Mouse (Mus musculus): ENCODE measurements around the gene Kpnb1.

Kpnb1 gene

DNA sequence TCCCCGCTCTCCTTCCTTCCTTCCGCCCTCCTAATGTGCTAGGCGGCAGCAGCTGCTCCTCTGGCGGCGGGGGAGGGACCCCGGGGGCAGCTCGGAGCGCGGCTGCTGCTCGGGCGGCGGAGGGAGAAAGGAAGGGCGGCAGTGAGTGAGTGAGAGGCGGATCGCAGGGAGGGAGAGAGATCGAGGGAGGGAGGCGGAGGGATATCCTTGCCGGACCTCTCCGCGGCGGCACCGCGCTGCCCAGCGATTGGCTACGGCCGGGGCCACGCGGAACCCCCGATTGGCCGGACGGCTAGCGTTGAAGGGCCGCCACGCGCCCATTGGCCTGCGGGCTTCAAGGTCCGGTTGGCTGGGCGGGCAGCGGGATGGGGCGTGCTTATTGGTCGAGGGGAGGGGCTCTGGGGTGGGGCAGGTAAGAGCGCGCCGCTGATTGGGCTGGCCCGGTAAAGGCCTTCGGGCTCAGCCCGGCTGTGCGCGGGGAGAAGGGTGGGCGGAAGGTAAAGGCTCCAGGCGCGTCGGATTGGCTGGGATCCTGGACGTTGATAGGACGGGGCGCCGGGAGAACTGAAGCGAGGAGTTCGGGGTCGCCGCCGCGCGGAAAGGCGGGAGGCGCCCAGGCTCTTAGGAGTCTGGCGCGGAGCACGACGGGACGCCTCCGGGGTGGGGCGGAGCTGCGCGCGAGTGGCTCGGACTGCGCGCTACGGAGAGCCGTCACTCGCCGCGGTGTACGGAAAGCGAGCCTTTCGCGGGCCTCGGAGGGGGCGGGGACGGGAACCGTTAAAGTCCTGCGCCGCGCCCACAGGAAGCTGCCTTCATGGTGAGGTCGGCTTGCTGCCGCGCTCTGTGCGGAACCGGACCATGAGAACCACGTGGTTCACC is at the start of gene Kpnb1:
Gene Kpnb1, minus strand, starts transcription at position 118 of the 879 bp plus-strand sequence.
- in situ Hi-C loops (cut with MboI, MseI), result loop anchor here (5.0 kb wide), 1 partner anchor 129 kb away; the partner anchor contains the start of gene Mrpl45

DNA sequence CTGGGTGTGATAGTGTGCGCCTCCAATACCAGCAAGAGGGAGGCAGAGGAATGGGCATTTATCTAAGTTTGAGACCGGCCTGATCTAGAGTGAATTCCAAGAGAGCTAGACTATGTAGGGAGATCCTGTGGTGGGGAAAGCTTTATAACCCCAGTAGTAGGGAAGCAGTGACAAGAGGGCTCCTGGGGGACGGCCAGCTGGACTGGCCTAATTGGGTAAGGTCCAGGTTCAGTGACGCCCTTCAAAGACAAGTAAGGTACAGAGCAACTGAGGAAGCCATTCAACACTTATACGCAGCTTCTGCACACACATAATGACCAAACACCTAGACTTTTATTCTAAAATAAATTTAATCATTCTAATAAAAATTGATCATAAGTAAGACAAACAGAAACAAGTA is 44.8 kb upstream of the Kpnb1 start:
- in situ Hi-C loops (cut with MboI, MseI), result loop anchor here (5.0 kb wide), 1 partner anchor 70 kb away; no protein-coding TSS in a partner anchor

DNA sequence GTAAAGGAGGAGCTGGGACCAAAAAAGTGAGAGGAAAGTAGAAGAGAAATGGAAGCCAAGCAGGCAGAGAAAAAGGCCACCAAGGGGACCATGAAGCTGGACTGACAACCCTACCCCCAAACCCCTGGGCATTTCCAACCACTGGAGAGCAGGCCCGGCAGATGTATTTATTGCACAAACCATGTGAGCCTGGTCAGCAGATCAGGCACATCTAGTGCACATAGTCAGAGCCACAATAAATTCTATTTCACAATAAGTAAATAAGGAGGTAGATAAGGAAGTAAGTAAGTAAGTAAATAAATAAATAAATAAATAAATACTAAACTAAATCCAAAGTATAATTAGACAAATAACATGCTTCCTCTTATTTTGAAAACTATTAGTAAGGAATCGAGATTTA is 41.7 kb upstream of the Kpnb1 start:
- in situ Hi-C loops (cut with MboI, MseI), result no loop called here

GRCm38 (mm10) chr11:97228985-97229384 is 41.3 kb upstream of the Kpnb1 start:
- in situ Hi-C loops (cut with MboI, MseI), result no loop called here

- in situ Hi-C loops (cut with MboI, MseI), result no loop called here
Measured at GRCm38 (mm10) chr11:97226131-97226530, 38.5 kb upstream of the Kpnb1 start.

GRCm38 (mm10) chr11:97223485-97223884 is 35.8 kb upstream of the Kpnb1 start:
- in situ Hi-C loops (cut with MboI, MseI), result loop anchor here (5.0 kb wide), 1 partner anchor 39 kb away; no protein-coding TSS in a partner anchor

DNA sequence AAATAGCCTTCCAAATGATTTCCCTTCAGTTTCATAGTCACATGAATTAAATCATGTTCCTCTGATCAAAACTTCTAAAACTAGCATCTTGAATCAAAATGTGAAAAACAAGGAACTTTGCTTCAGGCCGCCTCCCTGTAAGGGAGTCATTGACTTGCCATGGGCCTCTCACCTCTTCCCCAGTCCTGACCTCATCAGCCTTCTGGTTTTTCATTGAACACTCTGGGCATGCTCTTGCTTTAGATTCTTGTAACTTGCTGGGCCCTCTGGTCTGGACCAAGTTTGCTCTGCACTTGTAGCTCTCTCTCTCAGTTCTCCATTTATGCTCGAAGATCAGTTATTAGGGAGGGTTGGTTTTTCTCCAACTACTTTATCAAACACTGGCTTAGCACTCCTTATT is 33.9 kb upstream of the Kpnb1 start:
- in situ Hi-C loops (cut with MboI, MseI), result loop anchor here (5.0 kb wide), 1 partner anchor 41 kb away; no protein-coding TSS in a partner anchor

DNA sequence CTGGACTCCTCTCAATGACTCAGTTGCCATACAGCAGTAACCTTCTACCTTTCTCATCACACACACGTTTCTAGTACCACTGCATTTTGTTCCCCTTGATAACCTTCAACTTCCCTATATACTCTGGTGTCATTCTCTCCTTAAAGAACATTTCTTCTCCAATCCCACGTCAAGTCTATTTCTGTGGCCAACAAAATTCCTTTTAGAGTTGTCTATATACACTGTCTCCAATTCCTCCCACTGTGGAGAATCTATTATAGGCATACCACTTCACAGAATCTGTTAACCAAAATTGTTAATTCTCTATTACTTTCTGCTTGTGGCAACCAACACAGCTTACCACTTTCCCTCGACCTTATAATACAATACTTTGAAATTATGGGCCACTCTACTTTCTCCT is 32.5 kb upstream of the Kpnb1 start:
- in situ Hi-C loops (cut with MboI, MseI), result loop anchor here (5.0 kb wide), 1 partner anchor 42 kb away; no protein-coding TSS in a partner anchor

DNA sequence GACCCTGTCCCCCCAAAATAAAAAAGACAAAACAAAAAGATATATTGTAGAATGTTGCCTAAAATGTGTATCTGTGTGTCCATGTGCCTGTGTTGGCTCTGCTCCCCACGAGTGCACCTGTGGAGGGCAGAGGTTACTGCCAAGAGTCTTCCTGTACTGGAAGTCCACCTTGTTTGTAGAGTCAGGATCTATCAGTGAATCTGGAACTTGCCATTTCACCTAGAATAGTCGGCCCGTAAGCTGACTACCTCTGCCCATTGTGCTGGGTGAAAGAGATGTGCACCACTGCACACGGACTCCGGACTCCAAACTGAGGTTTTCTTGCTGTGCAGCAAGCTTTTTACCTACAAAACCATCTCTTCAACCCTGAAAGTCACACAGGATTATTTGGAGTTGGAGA is 26.7 kb upstream of the Kpnb1 start:
- in situ Hi-C loops (cut with MboI, MseI), result no loop called here

- in situ Hi-C loops (cut with MboI, MseI), result no loop called here
Measured at GRCm38 (mm10) chr11:97210728-97211400, 23.2 kb upstream of the Kpnb1 start.

GRCm38 (mm10) chr11:97207011-97207422 is 19.3 kb upstream of the Kpnb1 start:
- in situ Hi-C loops (cut with MboI, MseI), result no loop called here

DNA sequence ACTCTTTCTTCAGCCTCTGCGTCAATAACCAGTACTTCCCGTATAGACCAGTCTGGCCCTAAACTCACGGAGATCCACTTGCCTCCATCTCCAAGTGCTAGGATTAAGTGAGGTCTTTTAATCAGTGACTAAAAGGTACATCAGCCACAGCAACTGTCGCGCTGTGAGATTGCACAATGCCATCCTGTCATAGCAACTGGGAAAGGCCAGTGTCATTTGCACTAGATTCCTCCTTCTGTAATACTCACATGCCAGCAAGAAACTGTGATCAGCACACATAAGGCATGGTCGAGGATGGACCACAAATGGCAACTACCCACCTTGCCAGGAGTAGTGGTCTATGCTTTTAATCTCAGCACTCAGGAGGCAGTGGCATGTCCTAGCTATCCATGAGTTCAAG is 11.8 kb upstream of the Kpnb1 start:
- in situ Hi-C loops (cut with MboI, MseI), result no loop called here

GRCm38 (mm10) chr11:97198601-97199000 is 10.9 kb upstream of the Kpnb1 start:
- in situ Hi-C loops (cut with MboI, MseI), result no loop called here

DNA sequence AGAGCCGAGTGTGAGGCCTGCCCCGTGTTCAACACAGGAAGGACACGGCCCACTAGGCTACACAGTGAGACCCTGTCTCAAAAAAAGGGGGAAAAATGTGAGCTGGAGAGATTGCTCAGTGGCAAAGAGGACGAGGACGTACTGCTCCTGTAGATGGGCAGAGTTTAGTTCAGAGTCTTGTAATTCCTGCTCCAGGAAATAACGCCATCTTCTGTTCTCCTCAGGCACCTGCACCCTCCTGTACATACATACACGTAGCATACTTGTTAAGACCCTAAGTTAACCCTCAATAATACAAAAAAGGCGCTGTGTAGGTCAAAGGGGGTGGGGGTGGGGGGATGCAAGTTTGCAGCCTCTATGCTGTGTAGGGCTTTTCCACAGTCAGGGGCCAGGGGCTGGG is 9.3 kb upstream of the Kpnb1 start:
- in situ Hi-C loops (cut with MboI, MseI), result no loop called here

DNA sequence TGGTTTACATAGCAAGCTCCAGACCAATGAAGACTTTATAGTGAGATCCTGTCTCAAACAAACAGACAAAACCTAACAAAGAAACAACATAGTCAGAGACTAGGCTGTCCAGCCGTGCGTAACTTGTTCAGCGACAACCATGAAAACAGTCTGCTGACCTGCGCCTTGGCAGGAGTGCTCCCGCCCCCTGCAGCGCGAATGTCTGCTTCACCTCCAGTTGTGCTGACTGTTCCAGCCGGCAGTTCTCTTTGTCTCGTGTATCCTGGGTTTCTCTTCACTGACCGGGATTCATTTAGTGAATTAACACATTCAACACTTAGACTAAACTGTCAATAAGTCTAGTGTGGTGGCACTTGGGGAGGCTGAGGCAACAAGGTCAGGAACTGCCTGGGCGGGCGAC is 8.9 kb upstream of the Kpnb1 start:
- in situ Hi-C loops (cut with MboI, MseI), result no loop called here

DNA sequence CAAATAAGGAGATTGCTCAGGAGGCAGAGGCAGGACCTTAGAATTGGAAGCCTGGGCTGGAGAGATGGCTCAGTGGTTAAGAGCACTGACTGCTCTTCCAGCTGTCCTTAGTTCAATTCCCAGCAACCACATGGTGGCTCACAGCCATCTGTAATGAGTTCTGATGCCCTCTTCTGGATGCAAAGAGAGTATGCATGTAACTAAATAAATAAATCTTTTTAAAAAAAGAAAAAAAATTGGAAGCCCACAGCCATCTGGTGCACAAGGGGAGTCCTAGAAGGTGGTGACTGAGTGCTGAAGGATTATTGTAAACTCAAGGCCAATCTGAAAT is 4.9 kb upstream of the Kpnb1 start:
- in situ Hi-C loops (cut with MboI, MseI), result no loop called here

DNA sequence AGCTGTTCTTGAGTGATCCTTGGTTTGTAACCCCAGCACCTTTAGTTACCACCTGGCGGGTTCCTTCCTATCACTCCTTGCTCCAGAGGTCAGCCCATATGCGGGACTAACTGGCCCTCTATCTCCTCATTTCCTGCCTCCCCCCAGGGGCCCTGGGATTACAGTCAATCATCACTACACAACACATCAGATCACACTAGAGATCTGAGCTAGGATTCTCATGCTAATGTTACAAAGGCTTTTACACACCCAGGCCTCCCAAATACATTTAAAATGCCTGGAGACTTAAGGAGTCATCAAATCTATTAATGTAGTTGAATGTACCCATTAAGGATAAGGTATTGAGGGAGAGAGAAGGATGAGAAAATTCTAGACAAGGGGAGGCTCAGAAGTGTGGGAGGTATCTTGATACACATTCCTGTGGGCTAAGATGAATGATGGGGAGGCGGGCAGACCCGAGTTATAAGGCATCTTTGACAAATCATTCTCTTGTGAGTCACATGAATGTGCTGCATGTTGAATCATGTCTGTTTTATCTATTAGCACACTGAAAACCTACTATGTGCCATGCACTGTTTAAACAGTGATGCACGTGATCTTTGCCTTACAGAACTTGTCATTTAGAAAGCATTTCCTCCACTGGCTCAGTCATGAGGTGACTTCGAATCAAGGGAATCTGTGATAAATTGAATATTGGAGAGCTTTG is 4.4 kb upstream of the Kpnb1 start:
- in situ Hi-C loops (cut with MboI, MseI), result no loop called here

GRCm38 (mm10) chr11:97190992-97191391 is 3.3 kb upstream of the Kpnb1 start:
- in situ Hi-C loops (cut with MboI, MseI), result no loop called here

GRCm38 (mm10) chr11:97189645-97190044 is 2.0 kb upstream of the Kpnb1 start:
- in situ Hi-C loops (cut with MboI, MseI), result loop anchor here (5.0 kb wide), 1 partner anchor 128 kb away; the partner anchor contains the start of gene Mrpl45

- in situ Hi-C loops (cut with MboI, MseI), result loop anchor here (5.0 kb wide), 1 partner anchor 128 kb away; the partner anchor contains the start of gene Mrpl45
Measured at GRCm38 (mm10) chr11:97189231-97189630, 1.6 kb upstream of the Kpnb1 start.

- in situ Hi-C loops (cut with MboI, MseI), result loop anchor here (5.0 kb wide), 1 partner anchor 129 kb away; the partner anchor contains the start of gene Mrpl45
Measured at GRCm38 (mm10) chr11:97188643-97188955, 918 bp upstream of the Kpnb1 start.
